Mouse (Mus musculus): ENCODE results near the gene Rad54l.

DNA sequence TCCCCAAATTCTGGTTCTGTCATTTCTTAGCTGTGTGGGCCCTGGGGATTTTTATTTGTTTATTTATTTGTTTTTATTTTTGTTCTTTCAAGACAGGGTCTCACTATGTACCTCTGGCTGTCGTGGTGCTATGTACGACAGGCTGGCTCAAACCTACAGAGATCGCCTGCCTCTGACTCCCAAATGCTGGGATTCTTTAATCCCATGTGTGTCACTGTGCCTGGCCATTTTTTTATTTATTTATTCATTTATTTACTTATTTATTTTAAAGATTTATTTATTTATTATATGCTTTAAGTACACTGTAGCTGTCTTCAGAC lies 45.8 kb upstream of the Rad54l start:
- no peak for TF ChIP-seq CTCF (IDR thresholded peaks at IDR 0.05; ENCODE audit: control insufficient read depth, insufficient read depth, insufficient read length)
- no peak for TF ChIP-seq MAX (IDR thresholded peaks at IDR 0.05)
- no peak for TF ChIP-seq CEBPB (IDR thresholded peaks at IDR 0.05; ENCODE audit: low read depth)
- no peak for TF ChIP-seq USF1 (IDR thresholded peaks at IDR 0.05; ENCODE audit: low read depth)
- TF ChIP-seq MYOD1 (IDR thresholded peaks at IDR 0.05; ENCODE audit: control insufficient read depth, insufficient read length, low read depth), result no peak
- TF ChIP-seq MYOG (IDR thresholded peaks at IDR 0.05; ENCODE audit: control insufficient read depth, extremely low read depth, insufficient read length), result no peak
- TF ChIP-seq FOSL1 (IDR thresholded peaks at IDR 0.05; ENCODE audit: insufficient read depth, low read length, poor library complexity, severe bottlenecking), result no peak
